Mouse (Mus musculus) neural tube, embryonic 14.5 days (tissue): ENCODE measurements around the gene Pck2. TPM values are rescaled to one million over a fixed set of nuclear protein-coding genes. Genes with fewer than 3 reads are reported as not detected.

Source experiments
- ATAC-seq: fragments of 200-750 bp; cut with Nextera tagmentation; 2 replicates; pipeline ENCODE4 v1.8.0; 2017; ENCODE audit warnings: low read depth, mild to moderate bottlenecking, moderate TSS enrichment, moderate library complexity
- H3K27ac ChIP-seq: fragments of 300-500 bp; sonication (generic); 2 replicates; pipeline ENCODE4 v1.5.1; 2014; ENCODE audit warnings: low read depth, mild to moderate bottlenecking, control low read depth, low read length, moderate library complexity, mixed read lengths
- H3K27me3 ChIP-seq: fragments of 300-500 bp; sonication (generic); 2 replicates; pipeline ENCODE4 v1.6.1; 2014; ENCODE audit warnings: low read length; ENCODE audit not compliant: control insufficient read depth, insufficient read depth
- H3K36me3 ChIP-seq: fragments of 300-500 bp; sonication (generic); 2 replicates; pipeline ENCODE4 v1.6.1; 2014; ENCODE audit warnings: low read length, mixed read lengths; ENCODE audit not compliant: control insufficient read depth, insufficient read depth
- H3K4me1 ChIP-seq: fragments of 300-500 bp; sonication (generic); 2 replicates; pipeline ENCODE4 v1.6.1; 2014; ENCODE audit warnings: low read length; ENCODE audit not compliant: control insufficient read depth, insufficient read depth
- H3K4me2 ChIP-seq: fragments of 300-500 bp; sonication (generic); 2 replicates; pipeline ENCODE4 v1.6.1; 2014; ENCODE audit warnings: mild to moderate bottlenecking, low read depth, low read length, control low read depth
- H3K4me3 ChIP-seq: fragments of 300-500 bp; sonication (generic); 2 replicates; pipeline ENCODE4 v1.5.1; 2014; ENCODE audit warnings: low read depth, low read length, control low read depth, mixed read lengths
- H3K9ac ChIP-seq: fragments of 300-500 bp; sonication (generic); replicated peaks from 2 replicates; pipeline ENCODE4 v1.6.1; 2014; ENCODE audit warnings: low read depth, mild to moderate bottlenecking, control low read depth, low read length, mixed read lengths
- H3K9me3 ChIP-seq: fragments of 300-500 bp; sonication (generic); 2 replicates; pipeline ENCODE4 v1.6.1; 2016; ENCODE audit warnings: low read length; ENCODE audit not compliant: control insufficient read depth
- WGBS: fragments of 180-500 bp; shearing (Covaris S2); extraction: QIAGEN DNeasy Blood & Tissue Kit; methylation state at CpG from one replicate; pipeline ENCODE4 v1.1.7; 2014; 5-methylcytosine and 5-hydroxymethylcytosine counted together
- polyA plus RNA-seq: library from polyadenylated mRNA; unstranded; fragments of >200 nt; fragmentation: Nextera tagmentation; extraction: Ambion mirVana; gene quantifications from 2 replicates; pipeline ENCODE4 v1.2.1, GENCODE M21; 2014

The Pck2 gene
- polyA plus RNA-seq, 1 experiment from 2014 or later, result 19.5 TPM

DNA sequence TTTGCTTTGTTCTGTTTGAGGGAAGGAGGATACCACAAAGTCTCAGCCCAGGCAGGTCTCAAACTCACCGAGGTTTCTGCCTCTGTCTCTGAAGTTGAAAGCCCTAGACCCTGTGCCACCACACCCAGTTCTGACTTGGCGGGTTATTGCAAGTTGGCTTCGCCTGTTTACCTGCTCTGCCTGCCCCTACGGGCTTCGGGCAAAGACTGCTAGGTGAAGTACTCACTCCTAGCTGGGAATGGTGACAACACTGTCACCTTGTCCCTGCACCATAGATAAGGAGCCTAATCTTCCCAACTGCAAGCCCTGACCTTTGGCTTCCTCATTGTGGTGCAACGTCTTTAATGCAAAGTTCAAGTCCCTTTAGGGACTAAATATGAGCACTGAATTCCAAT is 45.5 kb downstream of the Pck2 start:
- Histone ChIP-seq H3K36me3 (peaks cover 6% of the 10 kb centered on the region), H3K27ac (no peak overlapping the region), H3K4me2 (peak overlapping the region; percentile 61; the same call in 1 of the 2 replicates), H3K9me3 (no peaks in the 10 kb centered on the region), H3K9ac (0 out of 2 replicates have a peak overlapping the region, but pooled peaks have one; percentile 63), H3K4me3 (no peak overlapping the region), H3K4me1 (peaks cover 10% of the 10 kb centered on the region; the same call in 1 of the 2 replicates), H3K27me3 (no peaks in the 10 kb centered on the region)
- no peak for ATAC-seq
- 66% methylated on average over 6 of the region's 6 CpGs for whole genome bisulfite sequencing

DNA sequence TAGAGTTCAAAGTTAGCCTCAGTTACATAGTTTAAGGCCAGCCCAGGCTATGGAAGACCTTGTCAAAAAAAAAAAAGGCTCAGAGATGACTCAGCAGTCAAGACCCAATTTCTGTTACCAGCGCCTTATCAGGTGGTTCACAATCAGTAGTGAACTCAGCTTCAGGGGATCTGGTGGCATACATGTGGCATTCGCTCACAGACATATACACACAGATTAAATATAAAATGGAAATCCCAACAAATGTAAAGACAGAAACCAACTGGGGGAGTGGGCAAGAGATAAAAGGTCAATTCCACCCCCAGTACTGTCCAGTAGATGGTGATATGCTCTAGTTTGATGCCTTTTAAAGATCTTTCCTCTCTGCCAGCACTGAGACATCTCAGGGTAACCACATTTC is 46.1 kb downstream of the Pck2 start:
- H3K4me3 ChIP-seq, result no peak overlapping the region
- no peaks in the 10 kb centered on the region for H3K27me3 ChIP-seq
- no peak for ATAC-seq
- H3K4me2 ChIP-seq, result no peak overlapping the region
- H3K9ac ChIP-seq, result no peak overlapping the region
- H3K9me3 ChIP-seq, result no peaks in the 10 kb centered on the region
- no peak overlapping the region for H3K27ac ChIP-seq
- H3K4me1 ChIP-seq, result peaks cover 10% of the 10 kb centered on the region; the same call in 1 of the 2 replicates
- H3K36me3 ChIP-seq, result peaks cover under 1% of the 10 kb centered on the region
- WGBS, result 96% methylated on average over 2 of the region's 2 CpGs

DNA sequence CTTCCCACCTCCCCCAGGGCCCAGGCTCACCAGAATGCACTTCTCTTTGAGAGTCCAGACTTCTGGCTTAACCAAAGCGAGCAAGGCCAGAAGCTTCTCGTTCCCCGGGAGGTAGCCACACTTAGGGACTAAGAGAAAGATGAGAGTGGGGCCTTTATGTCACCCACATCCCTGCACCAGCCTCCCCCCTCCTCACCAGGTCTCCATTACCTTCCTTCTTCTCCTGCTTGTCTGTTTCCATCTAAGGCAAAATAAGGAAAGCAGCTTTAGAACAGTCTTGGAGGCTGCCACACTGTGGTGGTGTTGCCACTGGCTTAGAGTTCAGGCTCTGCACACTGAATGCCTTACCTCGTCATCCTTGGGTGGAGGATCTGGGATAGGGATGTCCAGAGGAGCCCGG is 49.2 kb downstream of the Pck2 start:
- H3K4me3 ChIP-seq, result no peak overlapping the region
- WGBS, result 92% methylated on average over 5 of the region's 5 CpGs
- no peak overlapping the region for H3K9ac ChIP-seq
- no peaks in the 10 kb centered on the region for H3K9me3 ChIP-seq
- ATAC-seq, result no peak
- peaks cover 26% of the 10 kb centered on the region for H3K4me1 ChIP-seq
- no peak overlapping the region for H3K4me2 ChIP-seq
- H3K27ac ChIP-seq, result no peak overlapping the region
- no peaks in the 10 kb centered on the region for H3K27me3 ChIP-seq
- peaks cover 4% of the 10 kb centered on the region for H3K36me3 ChIP-seq

DNA sequence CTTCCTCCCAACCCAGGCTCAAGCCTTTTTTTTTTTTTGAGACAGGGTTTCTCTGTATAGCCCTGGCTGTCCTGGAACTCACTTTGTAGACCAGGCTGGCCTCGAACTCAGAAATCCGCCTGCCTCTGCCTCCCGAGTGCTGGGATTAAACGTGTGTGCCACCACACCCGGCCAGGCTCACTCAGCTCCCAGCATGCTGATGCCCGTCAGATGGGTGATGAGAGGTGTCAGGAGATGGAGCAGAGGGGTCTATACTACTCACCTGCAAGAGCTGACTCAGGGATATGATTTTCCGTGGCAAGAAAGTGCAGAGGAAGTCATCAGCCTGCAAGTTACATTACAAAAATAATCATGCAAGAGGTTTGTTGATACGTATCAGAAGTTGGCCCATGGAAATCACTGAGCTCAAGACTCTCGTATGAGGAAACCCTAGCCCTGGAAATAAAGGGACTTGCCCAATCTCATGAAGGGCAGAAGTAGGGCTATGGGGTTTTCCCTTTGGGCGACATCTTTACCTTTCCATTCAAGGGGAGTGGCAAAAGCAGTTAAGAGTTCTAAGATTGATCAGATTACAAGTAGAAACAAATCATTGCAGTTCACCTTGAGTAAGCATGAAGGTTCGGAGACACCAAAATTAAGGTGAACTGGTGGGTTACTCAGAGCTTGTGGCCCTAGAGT is 49.8 kb downstream of the Pck2 start:
- Histone ChIP-seq H3K9ac (peak overlapping the region; percentile 83; the same call in 1 of the 2 replicates), H3K27me3 (no peaks in the 10 kb centered on the region), H3K4me1 (peaks cover 22% of the 10 kb centered on the region), H3K4me2 (peak overlapping the region; percentile 96), H3K27ac (peak overlapping the region; percentile 93; the same call in 1 of the 2 replicates), H3K36me3 (peaks cover 10% of the 10 kb centered on the region), H3K9me3 (no peaks in the 10 kb centered on the region), H3K4me3 (peak overlapping the region; percentile 91)
- no peak for ATAC-seq
- WGBS, result 91% methylated on average over 11 of the region's 11 CpGs

DNA sequence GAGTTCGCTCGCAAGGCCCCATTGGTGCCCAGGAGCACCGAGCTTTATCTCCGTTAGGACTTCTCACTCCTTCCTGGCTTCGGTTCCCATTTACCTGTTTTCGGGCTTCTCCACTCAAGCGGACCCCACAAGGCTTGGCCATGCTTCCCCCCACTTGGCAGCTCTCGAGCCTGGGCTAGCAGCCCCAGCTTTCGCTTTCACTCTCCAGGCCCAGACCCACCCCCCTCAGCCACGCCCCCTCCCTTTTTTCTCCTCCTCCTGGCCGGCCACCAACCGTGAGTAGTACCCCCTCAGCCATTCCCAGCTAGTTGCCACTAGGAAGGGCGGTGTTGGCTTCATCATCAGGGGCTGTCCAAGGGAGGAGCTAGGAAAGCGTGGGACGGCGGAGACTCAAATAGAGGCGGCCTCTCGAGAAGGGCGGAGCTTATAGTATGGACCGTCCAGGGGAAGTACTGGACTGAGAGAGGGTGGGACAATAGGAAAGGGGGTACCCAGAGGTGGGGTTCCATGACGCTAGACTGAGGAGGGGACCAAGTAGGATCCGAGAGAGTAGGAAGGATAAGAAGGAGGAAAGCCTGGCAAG is 50.8 kb downstream of the Pck2 start, which contains the start of gene Psme2:
TSS of gene Psme2 (minus strand) at position 366 of the 583 bp plus-strand sequence.
- Histone ChIP-seq H3K4me1 (peaks cover 22% of the 10 kb centered on the region), H3K4me3 (peak within 1 kb of the TSS; percentile 91), H3K27me3 (no peaks in the 10 kb centered on the region), H3K36me3 (peaks cover 19% of the 10 kb centered on the region), H3K9me3 (no peaks in the 10 kb centered on the region), H3K27ac (peak within 1 kb of the TSS; percentile 93), H3K9ac (peak within 1 kb of the TSS; percentile 83), H3K4me2 (peak within 1 kb of the TSS; percentile 96)
- ATAC-seq, result peak; percentile 95
- WGBS, result under 1% methylated on average over 22 of the region's 22 CpGs

DNA sequence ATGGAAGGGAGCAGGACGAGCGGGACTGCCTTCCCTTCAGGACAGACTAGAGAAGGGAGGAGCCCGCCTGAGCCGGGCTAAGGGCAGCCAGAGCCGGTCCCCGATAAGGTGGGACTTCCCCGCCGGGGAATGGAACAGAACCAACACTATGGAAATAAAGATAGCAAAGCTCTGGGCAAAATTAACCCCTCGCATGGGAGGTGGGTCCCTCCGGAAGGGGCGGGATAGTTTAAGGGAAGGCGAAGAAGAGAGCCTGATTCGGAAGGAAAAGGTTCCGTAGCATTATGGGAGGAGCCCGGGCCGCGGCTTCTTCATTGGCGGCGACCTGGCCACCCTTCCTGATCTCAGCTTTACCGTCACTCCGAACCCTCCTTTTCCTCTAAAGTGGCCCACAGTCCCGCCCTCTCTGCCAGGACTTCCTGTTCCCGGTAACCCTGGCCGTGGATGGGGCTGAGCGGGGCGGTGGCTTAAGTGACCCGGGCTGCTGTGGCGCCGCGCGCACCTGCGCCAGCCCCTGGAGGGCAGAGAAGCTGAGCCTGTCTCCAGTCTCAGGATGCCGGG is 51.3 kb downstream of the Pck2 start, which contains the start of gene Rnf31:
TSS of gene Rnf31 (plus strand) at position 378 of the 561 bp plus-strand sequence.
- Histone ChIP-seq H3K27ac (peak within 1 kb of the TSS; percentile 93), H3K4me3 (peak within 1 kb of the TSS; percentile 91), H3K4me2 (peak within 1 kb of the TSS; percentile 96), H3K27me3 (no peaks in the 10 kb centered on the region), H3K4me1 (peaks cover 22% of the 10 kb centered on the region), H3K9ac (peak within 1 kb of the TSS; percentile 83), H3K9me3 (no peaks in the 10 kb centered on the region), H3K36me3 (peaks cover 25% of the 10 kb centered on the region)
- 0% methylated on average over 32 of the region's 33 CpGs for WGBS
- peak; percentile 92 for ATAC-seq

DNA sequence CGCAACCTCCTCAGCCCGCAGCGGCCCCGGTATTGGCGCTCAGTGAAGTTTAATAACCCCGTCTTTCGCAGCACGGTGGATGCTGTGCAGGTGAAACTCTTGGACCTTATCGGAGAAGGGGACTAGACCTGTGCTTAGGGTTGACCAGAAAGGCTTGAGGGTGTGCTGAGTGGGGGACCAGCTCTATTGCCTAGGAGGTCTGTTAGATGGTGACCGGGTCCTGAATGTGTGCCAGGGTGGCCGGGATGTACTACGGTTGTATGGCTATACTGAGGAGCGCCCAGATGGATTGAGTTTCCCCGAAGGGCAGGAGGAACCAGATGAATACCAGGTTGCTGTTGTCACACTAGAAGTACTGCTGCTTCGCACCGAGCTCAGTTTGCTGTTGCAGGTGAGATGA is 52.2 kb downstream of the Pck2 start:
- no peak overlapping the region for H3K27ac ChIP-seq
- 8% methylated on average over 16 of the region's 16 CpGs for WGBS
- no peak for ATAC-seq

DNA sequence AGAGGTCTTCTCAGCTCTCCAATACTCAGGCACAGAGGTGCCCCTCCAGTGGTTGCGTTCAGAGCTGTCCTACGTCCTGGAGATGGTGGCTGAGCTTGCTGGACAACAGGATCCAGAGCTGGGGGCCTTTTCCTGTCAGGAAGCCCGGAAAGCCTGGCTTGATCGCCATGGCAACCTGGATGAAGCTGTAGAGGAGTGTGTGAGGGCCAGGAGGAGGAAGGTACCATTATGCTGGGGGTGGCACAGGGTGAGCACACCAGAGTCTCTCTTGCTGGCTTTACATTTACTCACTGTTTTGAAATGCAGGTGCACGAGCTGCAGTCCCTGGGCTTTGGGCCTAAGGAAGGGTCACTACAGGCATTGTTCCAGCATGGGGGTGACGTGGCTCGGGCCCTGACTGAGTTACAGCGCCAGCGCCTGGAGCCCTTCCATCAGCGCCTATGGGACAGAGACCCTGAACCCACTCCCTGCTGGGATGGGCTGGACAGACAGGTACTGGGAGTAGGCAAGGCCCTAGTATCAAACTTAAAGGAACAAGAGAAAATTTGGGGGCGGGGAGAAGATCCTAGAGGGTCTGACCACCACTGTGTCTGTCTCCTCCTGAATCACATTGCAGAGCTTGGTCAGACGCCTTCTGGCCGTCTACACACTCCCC is 56.1 kb downstream of the Pck2 start:
- Histone ChIP-seq H3K36me3 (peaks cover 60% of the 10 kb centered on the region), H3K9ac (no peak overlapping the region), H3K27me3 (no peaks in the 10 kb centered on the region), H3K4me3 (no peak overlapping the region), H3K27ac (no peak overlapping the region), H3K4me1 (peaks cover 17% of the 10 kb centered on the region), H3K9me3 (no peaks in the 10 kb centered on the region), H3K4me2 (no peak overlapping the region)
- no peak for ATAC-seq
- 75% methylated on average over 13 of the region's 13 CpGs for WGBS

More for the DNA sequence above, 52.2 kb downstream of the Pck2 start:
- Histone ChIP-seq H3K36me3 (peaks cover 33% of the 10 kb centered on the region), H3K4me2 (peak overlapping the region; percentile 96), H3K9me3 (no peaks in the 10 kb centered on the region), H3K9ac (peak overlapping the region; percentile 83), H3K27me3 (no peaks in the 10 kb centered on the region), H3K4me1 (peaks cover 22% of the 10 kb centered on the region), H3K4me3 (peak overlapping the region; percentile 91)
